Mouse (Mus musculus) adrenal gland, adult 18-20 months (tissue): ENCODE measurements around the gene Kcnk13. TPM values are rescaled to one million over a fixed set of nuclear protein-coding genes. Genes with fewer than 3 reads are reported as not detected.

Source experiments
- DNase-seq, 2 experiments: peaks; one replicate each; pipeline ENCODE4 v3.0.0; 2021 to 2022; ENCODE audit warnings: low spot score in 2 of 2
- long read RNA-seq, 2 experiments: library from polyadenylated mRNA; stranded (forward); transcript quantifications; one replicate each; pipeline ENCODE4 v2.0.0; 2021
- total RNA-seq, 2 experiments: library from RNA; stranded (reverse); gene quantifications; 1 replicate in 1 of 2; 2 replicates in 1 of 2; pipeline ENCODE4 v1.2.3; 2021

Kcnk13 gene
- 1 to 10 TPM; 1.2 TPM for total RNA-seq
- long read RNA-seq, experiment 1, partial matches to known transcripts = 2 of 3 reads
- long read RNA-seq, experiment 1, other reads (novel, unspliced or antisense) = 0 of 3 reads
- long read RNA-seq, experiment 2, partial matches to known transcripts = 3 of 4 reads
- long read RNA-seq, experiment 2, other reads (novel, unspliced or antisense) = 0 of 4 reads

GRCm38 (mm10) chr12:99964301-99965202, at the start of gene Kcnk13:
Gene Kcnk13 (plus strand): TSS chr12:99964499.
- peak; percentile 67 to 71 for DNase-seq

- DNase-seq = peak in 1 of 2 experiments; percentile 8
Measured at GRCm38 (mm10) chr12:99917800-99918427, 46.4 kb upstream of the Kcnk13 start.

GRCm38 (mm10) chr12:99919636-99920035, 44.7 kb upstream of the Kcnk13 start:
- no peak for DNase-seq

GRCm38 (mm10) chr12:99921045-99921444, 43.3 kb upstream of the Kcnk13 start:
- no peak for DNase-seq

- DNase-seq = no peak
Measured at GRCm38 (mm10) chr12:99923131-99923606, 41.1 kb upstream of the Kcnk13 start.

GRCm38 (mm10) chr12:99923703-99924102, 40.6 kb upstream of the Kcnk13 start:
- no peak for DNase-seq

- DNase-seq = no peak
Measured at GRCm38 (mm10) chr12:99928311-99928710, 36.0 kb upstream of the Kcnk13 start.

GRCm38 (mm10) chr12:99929160-99929559, 35.1 kb upstream of the Kcnk13 start:
- DNase-seq = no peak

GRCm38 (mm10) chr12:99932245-99932644, 32.1 kb upstream of the Kcnk13 start:
- no peak for DNase-seq

GRCm38 (mm10) chr12:99933630-99934029, 30.7 kb upstream of the Kcnk13 start:
- no peak for DNase-seq

GRCm38 (mm10) chr12:99935403-99935802, 28.9 kb upstream of the Kcnk13 start:
- no peak for DNase-seq

- DNase-seq = no peak
Measured at GRCm38 (mm10) chr12:99938476-99938875, 25.8 kb upstream of the Kcnk13 start.

GRCm38 (mm10) chr12:99939179-99939578, 25.1 kb upstream of the Kcnk13 start:
- no peak for DNase-seq

- no peak for DNase-seq
Measured at GRCm38 (mm10) chr12:99940704-99941103, 23.6 kb upstream of the Kcnk13 start.

- DNase-seq = no peak
Measured at GRCm38 (mm10) chr12:99942441-99942840, 21.9 kb upstream of the Kcnk13 start.

GRCm38 (mm10) chr12:99952928-99953327, 11.4 kb upstream of the Kcnk13 start:
- peak; percentile 40 to 64 for DNase-seq

- DNase-seq = no peak
Measured at GRCm38 (mm10) chr12:99956411-99956810, 7.9 kb upstream of the Kcnk13 start.

GRCm38 (mm10) chr12:99958068-99959060, 5.9 kb upstream of the Kcnk13 start:
- no peak for DNase-seq

GRCm38 (mm10) chr12:99959291-99959690, 5.0 kb upstream of the Kcnk13 start:
- DNase-seq = no peak

GRCm38 (mm10) chr12:99959930-99960329, 4.4 kb upstream of the Kcnk13 start:
- no peak for DNase-seq

- DNase-seq = no peak
Measured at GRCm38 (mm10) chr12:99960675-99961074, 3.6 kb upstream of the Kcnk13 start.
